Mouse (Mus musculus) heart, postnatal 10 days (tissue): ENCODE measurements around the gene Spp2. TPM values are rescaled to one million over a fixed set of nuclear protein-coding genes. Genes with fewer than 3 reads are reported as not detected.
A peak's percentile ranks its signal among the peaks of the same experiment; 100 is the strongest.

Experiments used
- DNase-seq, 2 experiments: peaks; one replicate each; pipeline ENCODE4 v3.0.0; 2021
- intact Hi-C: fragments of 180-260 bp; cut with DNase I; formaldehyde crosslinking; loops from one replicate; pipeline ENCODE4 v1.15.1; 2025
- total RNA-seq, 2 experiments: library from RNA; stranded (reverse); gene quantifications; 2 replicates each; pipeline ENCODE4 v1.2.3; 2021

Gene Spp2
- total RNA-seq, 2 experiments from 2014 or later = not detected

- DNase-seq = no peak
- intact Hi-C loops = loop anchor here (2.0 kb wide), 1 partner anchor 240 kb away; no protein-coding TSS in a partner anchor
These were observed 57.5 kb downstream of the Spp2 start for GRCm38 (mm10) chr1:88464109-88464905.

GRCm38 (mm10) chr1:88465722-88466121 is 59.0 kb downstream of the Spp2 start:
- no peak for DNase-seq

GRCm38 (mm10) chr1:88466325-88467064 is 59.7 kb downstream of the Spp2 start:
- intact Hi-C loops = no loop called here
- no peak for DNase-seq

More at GRCm38 (mm10) chr1:88465722-88466121, 59.0 kb downstream of the Spp2 start:
- intact Hi-C loops = loop anchor here (2.0 kb wide), 1 partner anchor 239 kb away; no protein-coding TSS in a partner anchor

GRCm38 (mm10) chr1:88467866-88468265 is 61.1 kb downstream of the Spp2 start:
- intact Hi-C loops = no loop called here
- no peak for DNase-seq

GRCm38 (mm10) chr1:88468335-88468734 is 61.6 kb downstream of the Spp2 start:
- no peak for DNase-seq
- intact Hi-C loops = no loop called here

GRCm38 (mm10) chr1:88469746-88470145 is 63.0 kb downstream of the Spp2 start:
- intact Hi-C loops = loop anchor here (5.0 kb wide), 1 partner anchor 158 kb away; no protein-coding TSS in a partner anchor
- no peak for DNase-seq

GRCm38 (mm10) chr1:88472258-88472657 is 65.5 kb downstream of the Spp2 start:
- intact Hi-C loops = loop anchor here (5.0 kb wide), 1 partner anchor 155 kb away; no protein-coding TSS in a partner anchor
- DNase-seq = no peak

- intact Hi-C loops = loop anchor here (5.0 kb wide), 1 partner anchor 153 kb away; no protein-coding TSS in a partner anchor
These were observed 67.1 kb downstream of the Spp2 start for GRCm38 (mm10) chr1:88473899-88474298.

GRCm38 (mm10) chr1:88474598-88474997 is 67.8 kb downstream of the Spp2 start:
- intact Hi-C loops = loop anchor here (5.0 kb wide), 1 partner anchor 153 kb away; no protein-coding TSS in a partner anchor

More at GRCm38 (mm10) chr1:88473899-88474298, 67.1 kb downstream of the Spp2 start:
- no peak for DNase-seq

GRCm38 (mm10) chr1:88475502-88475953 is 68.8 kb downstream of the Spp2 start:
- DNase-seq = no peak
- intact Hi-C loops = no loop called here

More at GRCm38 (mm10) chr1:88474598-88474997, 67.8 kb downstream of the Spp2 start:
- DNase-seq = peak; percentile 82 to 88

Other genes with a start within 250 kb of the Spp2 start
- gene Ugt1a5, start 240.9 kb upstream of the Spp2 start, total RNA-seq = under 1 TPM; 0.12 to 0.20 TPM
- gene Ugt1a2, start 206.4 kb upstream of the Spp2 start, total RNA-seq = not detected
- 1 to 10 TPM in 1 of 2 experiments, under 1 TPM in 1; 0.84 to 1.1 TPM for gene Dnajb3, start 201.2 kb upstream of the Spp2 start, total RNA-seq
- not detected for gene Ugt1a1, start 195.0 kb upstream of the Spp2 start, total RNA-seq
- under 1 TPM in 1 of 2 experiments, not detected in 1; 0.10 TPM for gene Mroh2a, start 180.0 kb upstream of the Spp2 start, total RNA-seq
- 10 to 100 TPM; 43.5 to 44.5 TPM for gene Hjurp, start 129.3 kb upstream of the Spp2 start, total RNA-seq
- gene Trpm8, start 129.3 kb upstream of the Spp2 start, total RNA-seq = not detected
- gene Glrp1, start 103.1 kb downstream of the Spp2 start, total RNA-seq = under 1 TPM in 1 of 2 experiments, not detected in 1; 0.12 TPM